Mouse (Mus musculus): ENCODE results near the gene Rpa1.

DNA sequence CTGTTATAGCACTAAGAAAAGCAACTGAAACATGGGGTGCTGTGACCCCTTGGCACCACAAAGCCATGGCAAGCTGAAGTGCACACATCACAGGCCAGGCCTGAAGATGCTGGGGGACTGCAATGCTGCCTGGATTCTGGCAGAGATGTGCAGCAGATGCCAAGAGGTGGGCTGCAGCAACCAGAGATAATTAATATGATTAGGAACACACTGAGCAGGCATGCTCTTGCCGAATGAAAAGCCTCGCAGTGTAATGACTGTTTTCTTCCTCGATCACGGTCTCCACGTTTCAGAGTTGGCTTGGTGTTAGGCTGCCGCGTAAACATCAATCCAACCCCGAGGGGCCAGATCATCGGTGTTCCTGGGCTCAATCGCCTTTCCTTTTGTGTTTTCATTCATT, 48.3 kb downstream of the Rpa1 start:
- no peak for TF ChIP-seq CTCF (IDR thresholded peaks at IDR 0.05; ENCODE audit: control insufficient read depth, insufficient read depth, insufficient replicate concordance, low read depth, low read length)
- no peak for TF ChIP-seq POLR2A (IDR thresholded peaks at IDR 0.05; ENCODE audit: control insufficient read depth, low read depth, low read length)
